Mouse (Mus musculus) MEL (cell line): Measurements from ENCODE around the gene Gm43517. TPM values are rescaled to one million over a fixed set of nuclear protein-coding genes. Genes with fewer than 3 reads are reported as not detected.

Source experiments
- DNase-seq: peaks from one replicate; pipeline ENCODE4 v3.0.0; 2011; ENCODE audit warnings: low read depth, low spot score
- H3K27ac ChIP-seq: 2 replicates; pipeline ENCODE4 v1.5.1; 2012; ENCODE audit warnings: low read depth, mild to moderate bottlenecking, control low read depth, low read length, moderate library complexity; ENCODE audit not compliant: control insufficient read depth
- H3K27me3 ChIP-seq, 2 experiments: fragments of 150-350 bp in 1 of 2; sonication (generic) in 1 of 2; 2 replicates each; pipeline ENCODE4 v1.6.1; 2012; ENCODE audit warnings: low read length in 2 of 2, mild to moderate bottlenecking in 2 of 2, improper control_type of control experiment in 1 of 2, moderate library complexity in 1 of 2; ENCODE audit not compliant: insufficient read depth in 2 of 2, control insufficient read depth in 1 of 2
- H3K36me3 ChIP-seq, 2 experiments: 2 replicates each; pipeline ENCODE4 v1.6.1; 2012 to 2014; ENCODE audit warnings: low read length in 2 of 2, improper control_type of control experiment in 1 of 2, inconsistent platforms in 1 of 2, mild to moderate bottlenecking in 1 of 2; ENCODE audit not compliant: insufficient read depth in 2 of 2, control insufficient read depth in 1 of 2
- H3K4me1 ChIP-seq, 2 experiments: fragments of 150-350 bp in 1 of 2; sonication (generic) in 1 of 2; 2 replicates each; pipeline ENCODE4 v1.6.1; 2012; ENCODE audit warnings: low read length in 2 of 2, improper control_type of control experiment in 1 of 2, mild to moderate bottlenecking in 1 of 2; ENCODE audit not compliant: insufficient read depth in 2 of 2, control insufficient read depth in 1 of 2
- H3K4me3 ChIP-seq, 2 experiments: fragments of 150-350 bp in 1 of 2; sonication (generic) in 1 of 2; 2 replicates each; pipeline ENCODE4 v1.5.1; 2012; ENCODE audit warnings: low read depth in 2 of 2, low read length in 2 of 2, mild to moderate bottlenecking in 2 of 2, moderate library complexity in 2 of 2, control low read depth in 1 of 2, improper control_type of control experiment in 1 of 2; ENCODE audit not compliant: control insufficient read depth in 1 of 2, insufficient read depth in 1 of 2
- H3K79me2 ChIP-seq: 2 replicates; pipeline ENCODE4 v1.6.1; 2012; ENCODE audit warnings: mild to moderate bottlenecking, low read length, moderate library complexity; ENCODE audit not compliant: control insufficient read depth, poor library complexity, insufficient read depth
- H3K9ac ChIP-seq: 2 replicates; pipeline ENCODE4 v1.6.1; 2012; ENCODE audit warnings: low read depth, mild to moderate bottlenecking, control low read depth, low read length, moderate library complexity; ENCODE audit not compliant: control insufficient read depth, poor library complexity, severe bottlenecking
- H3K9me3 ChIP-seq: fragments of 150-350 bp; sonication (generic); replicated peaks from 2 replicates; pipeline ENCODE4 v1.6.1; 2012; ENCODE audit warnings: mild to moderate bottlenecking, low read length, improper control_type of control experiment, moderate library complexity; ENCODE audit not compliant: insufficient read depth
- EP300 ChIP-seq, 2 experiments: IDR thresholded peaks; 2 replicates each; pipeline ENCODE4 v1.6.1; 2011; ENCODE audit warnings: improper control_type of control experiment in 2 of 2, low read length in 2 of 2, low read depth in 1 of 2, mild to moderate bottlenecking in 1 of 2
- GATA1 ChIP-seq: IDR thresholded peaks from 2 replicates; pipeline ENCODE4 v1.6.1; 2011; ENCODE audit warnings: low read depth, low read length, improper control_type of control experiment
- HCFC1 ChIP-seq: IDR thresholded peaks from 2 replicates; pipeline ENCODE4 v1.6.1; 2012; ENCODE audit warnings: low read depth, mild to moderate bottlenecking, inconsistent platforms, low read length, improper control_type of control experiment, moderate library complexity
- JUND ChIP-seq: IDR thresholded peaks from 2 replicates; pipeline ENCODE4 v1.6.1; 2011; ENCODE audit warnings: low read depth, mild to moderate bottlenecking, improper control_type of control experiment, low read length
- KAT2A ChIP-seq: conservative IDR thresholded peaks from 2 replicates; pipeline ENCODE4 v1.6.1; 2012; ENCODE audit warnings: low read depth, low read length, improper control_type of control experiment, inconsistent platforms
- MAFK ChIP-seq: IDR thresholded peaks from 2 replicates; pipeline ENCODE4 v1.6.1; 2011; ENCODE audit warnings: low read depth, mild to moderate bottlenecking, low read length, improper control_type of control experiment, borderline replicate concordance
- MAX ChIP-seq: IDR thresholded peaks from 2 replicates; pipeline ENCODE4 v1.6.1; 2011; ENCODE audit warnings: low read length, improper control_type of control experiment
- MEF2A ChIP-seq: IDR thresholded peaks from 2 replicates; pipeline ENCODE4 v1.6.1; 2014; ENCODE audit warnings: low read depth, mild to moderate bottlenecking, inconsistent platforms, low read length, improper control_type of control experiment; ENCODE audit not compliant: poor library complexity, insufficient replicate concordance, severe bottlenecking; ENCODE audit errors: extremely low read depth
- MYB ChIP-seq: IDR thresholded peaks from 2 replicates; pipeline ENCODE4 v1.6.1; 2011; ENCODE audit warnings: mild to moderate bottlenecking, low read depth, low read length, improper control_type of control experiment
- NELFE ChIP-seq: IDR thresholded peaks from 2 replicates; pipeline ENCODE4 v1.6.1; 2011; ENCODE audit warnings: low read depth, low read length, improper control_type of control experiment
- NRF1 ChIP-seq: IDR thresholded peaks from 2 replicates; pipeline ENCODE4 v1.6.1; 2014; ENCODE audit warnings: low read depth, mild to moderate bottlenecking, inconsistent platforms, low read length, improper control_type of control experiment, moderate library complexity; ENCODE audit not compliant: poor library complexity, insufficient read depth, severe bottlenecking
- POLR2A ChIP-seq, 2 experiments: IDR thresholded peaks; 2 replicates each; pipeline ENCODE4 v1.6.1; 2011 to 2012; ENCODE audit warnings: low read length in 2 of 2, mild to moderate bottlenecking in 2 of 2, control low read depth in 1 of 2, improper control_type of control experiment in 1 of 2, low read depth in 1 of 2, moderate library complexity in 1 of 2; ENCODE audit not compliant: control insufficient read depth in 1 of 2, insufficient read depth in 1 of 2, poor library complexity in 1 of 2
- POLR2AphosphoS5 ChIP-seq: IDR thresholded peaks from 2 replicates; pipeline ENCODE4 v1.6.1; 2012; ENCODE audit warnings: low read depth, borderline replicate concordance, mild to moderate bottlenecking, inconsistent platforms, low read length, moderate library complexity, mixed read lengths
- RAD21 ChIP-seq: IDR thresholded peaks from 2 replicates; pipeline ENCODE4 v1.6.1; 2011; ENCODE audit warnings: mild to moderate bottlenecking, low read depth, low read length, improper control_type of control experiment
- SMC3 ChIP-seq: IDR thresholded peaks from 2 replicates; pipeline ENCODE4 v1.6.1; 2011; ENCODE audit warnings: low read depth, low read length, improper control_type of control experiment
- TBP ChIP-seq: IDR thresholded peaks from 2 replicates; pipeline ENCODE4 v1.8.0; 2011; ENCODE audit warnings: low read depth, low read length, improper control_type of control experiment
- UBTF ChIP-seq: IDR thresholded peaks from 2 replicates; pipeline ENCODE4 v1.6.1; 2012; ENCODE audit warnings: low read depth, mild to moderate bottlenecking, inconsistent platforms, low read length, improper control_type of control experiment, moderate library complexity, borderline replicate concordance; ENCODE audit not compliant: insufficient read depth
- USF1 ChIP-seq: IDR thresholded peaks from 2 replicates; pipeline ENCODE4 v1.6.1; 2014; ENCODE audit warnings: low read depth, mild to moderate bottlenecking, inconsistent platforms, low read length, improper control_type of control experiment, moderate library complexity
- USF2 ChIP-seq, 2 experiments: IDR thresholded peaks; 2 replicates each; pipeline ENCODE4 v1.6.1; 2011 to 2012; ENCODE audit warnings: improper control_type of control experiment in 2 of 2, low read length in 2 of 2, borderline replicate concordance in 1 of 2, inconsistent platforms in 1 of 2, low read depth in 1 of 2, mild to moderate bottlenecking in 1 of 2; ENCODE audit not compliant: insufficient read depth in 1 of 2
- ZC3H11A ChIP-seq: IDR thresholded peaks from 2 replicates; pipeline ENCODE4 v1.6.1; 2012; ENCODE audit warnings: low read depth, mild to moderate bottlenecking, inconsistent platforms, low read length, improper control_type of control experiment
- ZNF384 ChIP-seq: IDR thresholded peaks from 2 replicates; pipeline ENCODE4 v1.6.1; 2012; ENCODE audit warnings: low read depth, mild to moderate bottlenecking, inconsistent platforms, low read length, improper control_type of control experiment
- polyA plus RNA-seq, 2 experiments: library from polyadenylated mRNA; stranded (reverse) in 1 of 2; unstranded in 1 of 2; fragments of >175 nt in 1 of 2; fragments of >200 nt in 1 of 2; gene quantifications; 2 replicates each; pipeline versions ENCODE4 v1.2.1 to v1.2.4; 2012; ENCODE audit warnings: low replicate concordance in 2 of 2, low read depth in 1 of 2; ENCODE audit not compliant: insufficient read length in 2 of 2, insufficient read depth in 1 of 2, missing spikeins in 1 of 2
- total RNA-seq: library from RNA; depleted of rRNA; stranded (reverse); fragments of 300-350 nt; gene quantifications from 2 replicates; pipeline ENCODE4 v1.2.3, GENCODE M21; 2012

Gm43517 gene
- total and polyA plus RNA-seq, 3 experiments, result not detected

DNA sequence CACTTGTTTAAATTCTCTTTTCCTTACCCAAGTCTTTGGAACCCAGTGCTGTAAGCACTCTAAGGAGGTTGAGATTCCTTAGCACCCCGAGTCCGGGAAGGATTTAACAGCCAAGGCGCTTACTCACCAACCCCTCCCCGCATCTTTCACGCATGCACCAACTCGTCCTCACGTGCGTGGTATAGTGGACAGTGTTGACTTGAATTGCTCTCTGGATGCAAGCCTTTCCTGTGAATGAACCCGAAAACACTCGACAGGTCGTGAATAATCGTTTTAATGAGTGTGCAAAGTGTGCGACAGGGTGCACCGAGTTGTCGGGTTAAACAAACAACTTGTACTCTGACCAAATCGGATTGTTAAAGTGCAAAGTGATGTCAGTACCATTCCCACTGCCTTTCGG, 9.9 kb downstream of the Gm43517 start:
- DNase-seq, result no peak
- TF ChIP-seq TBP (no peak), POLR2A (IDR thresholded peaks at IDR 0.05; ENCODE audit: control insufficient read depth in 1 of 2, insufficient read depth in 1 of 2, low read depth in 1 of 2, low read length in 2 of 2, poor library complexity in 1 of 2) (no peak), KAT2A (no peak), ZC3H11A (no peak), EP300 (IDR thresholded peaks at IDR 0.05; ENCODE audit: low read depth in 1 of 2, low read length in 2 of 2) (no peak), NRF1 (no peak), MAFK (no peak), UBTF (no peak)
- Histone ChIP-seq H3K79me2 (no peaks in the 10 kb centered on the region), H3K36me3 (no peaks in the 10 kb centered on the region), H3K27ac (no peak overlapping the region), H3K9ac (no peak overlapping the region), H3K4me3 (no peak overlapping the region), H3K27me3 (no peaks in the 10 kb centered on the region), H3K9me3 (no peaks in the 10 kb centered on the region), H3K4me1 (no peaks in the 10 kb centered on the region)

DNA sequence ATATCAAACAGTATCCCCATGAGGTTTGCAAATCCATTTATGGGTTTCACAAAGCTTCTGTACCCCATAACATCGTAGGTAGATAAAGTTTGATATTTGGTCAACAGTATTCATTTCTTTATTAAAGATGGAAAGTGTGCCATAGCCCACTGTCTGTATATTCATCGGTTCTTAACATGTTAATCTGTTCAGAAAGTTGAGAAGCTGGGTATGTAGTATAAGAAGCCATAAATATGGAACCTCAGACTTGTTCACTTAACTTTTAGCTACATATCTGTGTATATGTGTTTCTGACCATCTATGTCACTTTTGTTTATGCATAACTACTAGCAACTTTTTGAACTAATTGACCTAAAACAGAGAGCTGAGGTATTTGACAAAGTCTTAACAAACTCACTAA, 11.0 kb downstream of the Gm43517 start:
- no peak overlapping the region for H3K27ac ChIP-seq
- H3K4me1 ChIP-seq, result no peaks in the 10 kb centered on the region
- no peak overlapping the region for H3K4me3 ChIP-seq
- H3K27me3 ChIP-seq, result no peaks in the 10 kb centered on the region
- H3K9me3 ChIP-seq, result no peaks in the 10 kb centered on the region
- no peaks in the 10 kb centered on the region for H3K79me2 ChIP-seq
- no peak overlapping the region for H3K9ac ChIP-seq
- DNase-seq, result no peak
- TF ChIP-seq JUND, result no peak
- no peaks in the 10 kb centered on the region for H3K36me3 ChIP-seq

DNA sequence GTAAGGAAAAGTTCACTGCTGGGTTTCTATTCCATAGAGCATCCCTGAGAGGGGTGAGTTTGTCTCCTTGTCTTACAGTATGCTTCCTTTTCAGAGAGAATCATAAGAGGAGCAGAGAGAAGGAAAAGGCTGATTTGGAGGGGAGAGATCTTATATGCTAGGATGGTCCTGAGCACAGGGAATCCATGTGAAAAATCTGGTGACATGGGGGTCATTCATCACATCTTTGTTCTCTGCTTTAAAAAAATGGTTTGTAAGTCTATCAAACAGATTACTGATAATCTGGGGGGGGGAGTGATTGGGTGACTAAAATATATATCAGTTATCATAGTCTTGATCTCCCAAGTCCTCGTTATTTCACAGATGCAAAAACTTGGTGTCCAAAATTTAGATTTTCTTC, 11.8 kb downstream of the Gm43517 start:
- no peaks in the 10 kb centered on the region for H3K36me3 ChIP-seq
- no peaks in the 10 kb centered on the region for H3K79me2 ChIP-seq
- TF ChIP-seq GATA1, result no peak
- TF ChIP-seq NRF1, result no peak
- no peak for TF ChIP-seq JUND
- no peak for TF ChIP-seq RAD21
- TF ChIP-seq USF1, result no peak
- no peak for TF ChIP-seq MAFK
- no peak for TF ChIP-seq MAX
- no peak for TF ChIP-seq ZNF384
- no peak for TF ChIP-seq SMC3
- TF ChIP-seq POLR2A (IDR thresholded peaks at IDR 0.05; ENCODE audit: control insufficient read depth in 1 of 2, insufficient read depth in 1 of 2, low read depth in 1 of 2, low read length in 2 of 2, poor library complexity in 1 of 2), result no peak
- no peak for TF ChIP-seq NELFE
- no peak for TF ChIP-seq USF2 (IDR thresholded peaks at IDR 0.05; ENCODE audit: borderline replicate concordance in 1 of 2, insufficient read depth in 1 of 2, low read depth in 1 of 2, low read length in 2 of 2)
- no peak for TF ChIP-seq MEF2A
- TF ChIP-seq MYB, result no peak
- TF ChIP-seq POLR2AphosphoS5, result no peak
- no peak for TF ChIP-seq HCFC1
- no peaks in the 10 kb centered on the region for H3K9me3 ChIP-seq
- no peaks in the 10 kb centered on the region for H3K27me3 ChIP-seq
- H3K9ac ChIP-seq, result no peak overlapping the region
- H3K4me1 ChIP-seq, result no peaks in the 10 kb centered on the region
- H3K27ac ChIP-seq, result no peak overlapping the region
- no peak for DNase-seq
- no peak overlapping the region for H3K4me3 ChIP-seq
